Mouse (Mus musculus) neural tube, embryonic 11.5 days (tissue): ENCODE data around the gene Gm7534. TPM values are rescaled to one million over a fixed set of nuclear protein-coding genes. Genes with fewer than 3 reads are reported as not detected.
"Not testable (repeated sequence)": the region's sequence is repeated elsewhere in the genome, so short reads cannot be mapped to it uniquely, and the experiment has no call there.

Experiments
- ATAC-seq: fragments of 200-750 bp; cut with Nextera tagmentation; 2 replicates; pipeline ENCODE4 v1.8.0; 2017; ENCODE audit warnings: moderate number of reproducible peaks, mild to moderate bottlenecking, moderate TSS enrichment, moderate library complexity; ENCODE audit not compliant: insufficient read depth, low FRiP score, low TSS enrichment
- DNase-seq: peaks from one replicate; pipeline ENCODE4 v3.0.0-alpha.2; 2015; ENCODE audit warnings: low spot score
- H3K27ac ChIP-seq: fragments of 300-500 bp; sonication (generic); 2 replicates; pipeline ENCODE4 v1.5.1; 2014; ENCODE audit warnings: low read depth, mild to moderate bottlenecking, low read length
- H3K27me3 ChIP-seq: fragments of 300-500 bp; sonication (generic); 2 replicates; pipeline ENCODE4 v1.6.1; 2014; ENCODE audit warnings: mild to moderate bottlenecking, low read length, mixed read lengths; ENCODE audit not compliant: control insufficient read depth, insufficient read depth
- H3K36me3 ChIP-seq: fragments of 300-500 bp; sonication (generic); 2 replicates; pipeline ENCODE4 v1.6.1; 2014; ENCODE audit warnings: mild to moderate bottlenecking, low read length, moderate library complexity, mixed read lengths; ENCODE audit not compliant: control insufficient read depth, insufficient read depth
- H3K4me1 ChIP-seq: fragments of 300-500 bp; sonication (generic); 2 replicates; pipeline ENCODE4 v1.6.1; 2014; ENCODE audit warnings: low read length, mixed read lengths; ENCODE audit not compliant: control insufficient read depth, insufficient read depth
- H3K4me2 ChIP-seq: fragments of 300-500 bp; sonication (generic); 2 replicates; pipeline ENCODE4 v1.6.1; 2014; ENCODE audit warnings: low read depth, mild to moderate bottlenecking, moderate library complexity
- H3K4me3 ChIP-seq: fragments of 300-500 bp; sonication (generic); 2 replicates; pipeline ENCODE4 v1.5.1; 2014; ENCODE audit warnings: low read depth, low read length
- H3K9ac ChIP-seq: fragments of 300-500 bp; sonication (generic); 2 replicates; pipeline ENCODE4 v1.6.1; 2014; ENCODE audit warnings: mild to moderate bottlenecking, low read length
- H3K9me3 ChIP-seq: fragments of 300-500 bp; sonication (generic); 2 replicates; pipeline ENCODE4 v1.6.1; 2016; ENCODE audit warnings: low read length; ENCODE audit not compliant: control insufficient read depth
- WGBS: fragments of 180-500 bp; shearing (Covaris S2); extraction: QIAGEN DNeasy Blood & Tissue Kit; methylation state at CpG from one replicate; pipeline ENCODE4 v1.1.7; 2014; 5-methylcytosine and 5-hydroxymethylcytosine counted together
- polyA plus RNA-seq: library from polyadenylated mRNA; unstranded; fragments of >200 nt; fragmentation: Nextera tagmentation; extraction: Ambion mirVana; gene quantifications from 2 replicates; pipeline ENCODE4 v1.2.1, GENCODE M21; 2014

The Gm7534 gene
- polyA plus RNA-seq, 1 experiment from 2014 or later, result not detected

DNA sequence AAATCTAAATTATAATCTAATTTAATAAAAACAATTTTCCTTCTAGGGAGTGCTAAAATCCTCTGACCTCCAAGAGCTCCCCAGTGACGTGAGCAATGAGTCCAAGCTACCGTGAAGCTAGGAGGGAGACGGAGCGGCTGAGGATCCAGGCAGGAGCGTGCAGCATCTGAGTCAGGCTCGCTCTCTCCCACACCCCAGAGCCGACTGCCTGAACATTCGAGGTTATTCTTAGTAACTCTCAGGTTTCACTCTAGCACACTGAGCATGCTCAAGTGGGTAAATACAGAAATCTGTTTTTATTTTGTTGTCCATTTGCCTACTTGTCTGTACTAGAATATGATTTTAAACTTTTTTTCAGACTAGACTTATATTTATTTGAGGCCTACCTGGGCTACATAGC is 46.1 kb downstream of the Gm7534 start:
- H3K36me3 ChIP-seq, result peaks cover 2% of the 10 kb centered on the region; the same call in 1 of the 2 replicates
- 81% methylated on average over 8 of the region's 8 CpGs for WGBS
- H3K27ac ChIP-seq, result no peak overlapping the region
- H3K9me3 ChIP-seq, result no peaks in the 10 kb centered on the region
- no peak for ATAC-seq
- no peaks in the 10 kb centered on the region for H3K27me3 ChIP-seq
- no peak overlapping the region for H3K4me2 ChIP-seq
- no peak overlapping the region for H3K4me3 ChIP-seq
- DNase-seq, result no peak
- H3K4me1 ChIP-seq, result no peaks in the 10 kb centered on the region
- no peak overlapping the region for H3K9ac ChIP-seq

DNA sequence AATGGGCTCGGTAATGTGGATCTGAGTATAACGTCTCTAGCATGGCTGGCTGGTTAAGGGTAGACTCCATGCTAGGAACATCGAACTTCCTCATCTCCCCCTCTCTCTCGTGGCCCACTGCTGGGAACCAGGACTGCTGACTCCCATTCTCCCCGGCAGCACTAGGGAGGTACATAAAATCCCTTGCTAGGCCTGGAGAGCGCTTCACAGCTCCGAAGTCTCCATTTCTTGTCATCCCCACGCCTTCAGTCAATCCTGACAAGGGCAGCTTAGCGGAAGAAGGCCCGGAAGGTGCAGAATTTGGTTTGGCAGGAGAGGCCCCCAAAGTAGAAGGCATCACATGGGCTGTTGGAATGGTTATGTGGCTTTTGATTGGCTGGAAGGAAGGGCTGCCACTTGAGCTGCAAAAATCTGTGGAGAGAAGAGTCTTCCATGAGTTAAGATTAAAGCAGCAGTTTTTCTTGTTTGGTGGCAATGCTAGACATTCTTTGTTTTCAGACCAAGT is 46.8 kb downstream of the Gm7534 start:
- no peaks in the 10 kb centered on the region for H3K27me3 ChIP-seq
- 94% methylated on average over 10 of the region's 10 CpGs for WGBS

DNA sequence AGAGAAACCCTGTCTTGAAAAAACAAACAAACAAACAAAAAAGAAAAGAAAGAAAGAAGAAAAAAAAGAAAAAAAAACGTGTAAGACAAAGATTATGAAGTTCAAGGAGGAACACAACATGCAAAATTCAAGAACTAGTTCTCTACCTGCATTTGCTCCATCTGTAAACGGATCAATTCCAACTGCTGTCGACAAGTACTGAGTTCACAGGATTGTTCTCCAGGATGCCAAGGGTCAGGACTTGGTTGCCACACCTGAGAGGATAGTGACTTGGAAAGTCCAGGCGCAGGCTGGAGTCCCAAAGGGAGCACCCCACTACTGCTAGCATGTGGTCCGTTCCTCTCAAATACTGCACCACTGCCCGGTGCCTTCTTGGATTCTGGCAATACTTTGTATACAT is 47.3 kb downstream of the Gm7534 start:
- H3K9me3 ChIP-seq, result no peaks in the 10 kb centered on the region
- 89% methylated on average over 6 of the region's 6 CpGs for WGBS
- H3K4me3 ChIP-seq, result no peak overlapping the region
- H3K4me2 ChIP-seq, result no peak overlapping the region
- H3K27me3 ChIP-seq, result no peaks in the 10 kb centered on the region
- no peak overlapping the region for H3K27ac ChIP-seq
- no peaks in the 10 kb centered on the region for H3K4me1 ChIP-seq
- ATAC-seq, result no peak
- no peak for DNase-seq
- H3K9ac ChIP-seq, result no peak overlapping the region
- H3K36me3 ChIP-seq, result peaks cover 2% of the 10 kb centered on the region; the same call in 1 of the 2 replicates

More for the DNA sequence above, 46.8 kb downstream of the Gm7534 start:
- no peaks in the 10 kb centered on the region for H3K4me1 ChIP-seq
- H3K4me3 ChIP-seq, result no peak overlapping the region
- no peak overlapping the region for H3K27ac ChIP-seq
- H3K9me3 ChIP-seq, result no peaks in the 10 kb centered on the region
- DNase-seq (no peak), ATAC-seq (no peak)
- H3K9ac ChIP-seq, result no peak overlapping the region
- no peak overlapping the region for H3K4me2 ChIP-seq
- peaks cover 2% of the 10 kb centered on the region; the same call in 1 of the 2 replicates for H3K36me3 ChIP-seq

DNA sequence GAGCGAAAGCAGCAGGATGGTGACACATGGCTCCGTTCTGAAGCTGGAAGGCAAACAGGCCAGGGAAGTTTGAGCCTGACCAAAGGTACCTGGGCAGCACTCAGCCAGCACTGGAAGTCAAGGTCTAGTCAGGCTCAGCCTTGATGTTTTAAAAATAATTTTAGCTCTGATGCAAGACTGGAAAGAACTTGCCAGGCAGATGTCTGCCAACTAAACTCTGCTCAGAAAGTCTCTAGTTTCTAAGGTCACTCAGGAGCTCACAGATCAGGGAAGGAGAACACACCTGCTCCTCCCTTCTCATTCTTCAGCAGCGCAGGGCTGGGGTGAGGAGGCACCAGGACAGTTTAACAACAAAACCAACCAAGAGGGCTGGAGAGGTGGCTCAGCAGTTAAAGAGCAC is 48.5 kb downstream of the Gm7534 start:
- peaks cover 2% of the 10 kb centered on the region; the same call in 1 of the 2 replicates for H3K36me3 ChIP-seq
- WGBS, result 96% methylated on average over 3 of the region's 3 CpGs
- no peak for ATAC-seq

DNA sequence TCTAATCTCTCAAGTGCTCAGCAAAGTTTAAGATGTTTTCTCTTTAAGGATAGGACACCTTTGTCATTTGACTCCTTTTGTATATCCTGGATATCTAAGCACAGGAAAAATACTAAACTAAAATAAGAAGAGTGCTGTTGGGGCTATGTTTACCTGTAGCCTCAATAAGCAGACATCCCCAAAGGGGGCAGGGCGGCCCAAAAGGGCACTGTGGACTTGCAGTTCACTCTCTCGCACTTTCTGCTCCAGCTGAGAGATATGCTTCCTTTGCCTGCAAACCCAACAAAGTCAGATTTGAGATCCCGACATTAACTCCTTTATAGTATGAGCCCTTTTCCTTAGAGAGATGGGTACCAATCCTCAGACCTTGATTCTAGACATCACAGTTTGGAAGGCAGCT is 49.1 kb downstream of the Gm7534 start:
- no peak overlapping the region for H3K4me3 ChIP-seq
- ATAC-seq (no peak), DNase-seq (no peak)
- H3K4me1 ChIP-seq, result no peaks in the 10 kb centered on the region
- 95% methylated on average over 3 of the region's 3 CpGs for WGBS
- H3K27me3 ChIP-seq, result no peaks in the 10 kb centered on the region
- H3K4me2 ChIP-seq, result no peak overlapping the region
- H3K9ac ChIP-seq, result no peak overlapping the region
- H3K27ac ChIP-seq, result no peak overlapping the region
- H3K36me3 ChIP-seq, result peaks cover 2% of the 10 kb centered on the region; the same call in 1 of the 2 replicates
- H3K9me3 ChIP-seq, result no peaks in the 10 kb centered on the region

More for the DNA sequence above, 48.5 kb downstream of the Gm7534 start:
- no peaks in the 10 kb centered on the region for H3K27me3 ChIP-seq
- H3K4me1 ChIP-seq, result no peaks in the 10 kb centered on the region
- no peak overlapping the region for H3K4me2 ChIP-seq
- DNase-seq, result no peak
- no peak overlapping the region for H3K4me3 ChIP-seq
- H3K27ac ChIP-seq, result no peak overlapping the region
- H3K9me3 ChIP-seq, result no peaks in the 10 kb centered on the region
- no peak overlapping the region for H3K9ac ChIP-seq

DNA sequence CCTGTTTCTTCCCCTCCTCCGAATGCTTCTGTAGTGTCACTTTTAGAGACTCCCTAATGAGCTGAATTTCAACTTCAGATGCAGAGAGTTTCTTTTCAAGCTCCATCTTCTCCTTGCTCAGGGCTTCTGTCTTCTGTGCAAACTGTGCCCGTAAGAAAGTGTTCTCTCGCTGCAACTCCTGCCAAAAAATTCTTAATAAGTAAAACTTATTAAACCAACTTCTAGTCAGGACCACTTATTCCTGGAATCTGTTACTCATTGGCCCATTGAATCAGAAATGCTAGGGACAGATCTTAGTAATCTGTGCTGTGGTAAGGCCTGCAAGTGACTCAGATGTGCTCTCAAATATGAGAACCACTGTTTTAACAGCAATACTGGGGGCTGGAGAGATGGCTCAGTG is 50.7 kb downstream of the Gm7534 start:
- no peak for ATAC-seq
- DNase-seq, result no peak
- H3K4me2 ChIP-seq, result no peak overlapping the region
- H3K9ac ChIP-seq, result no peak overlapping the region
- H3K9me3 ChIP-seq, result no peaks in the 10 kb centered on the region
- H3K4me1 ChIP-seq, result no peaks in the 10 kb centered on the region
- no peak overlapping the region for H3K27ac ChIP-seq
- no peaks in the 10 kb centered on the region for H3K27me3 ChIP-seq
- WGBS, result 88% methylated on average over 3 of the region's 3 CpGs
- H3K36me3 ChIP-seq, result peaks cover 6% of the 10 kb centered on the region; the same call in 1 of the 2 replicates
- H3K4me3 ChIP-seq, result no peak overlapping the region

DNA sequence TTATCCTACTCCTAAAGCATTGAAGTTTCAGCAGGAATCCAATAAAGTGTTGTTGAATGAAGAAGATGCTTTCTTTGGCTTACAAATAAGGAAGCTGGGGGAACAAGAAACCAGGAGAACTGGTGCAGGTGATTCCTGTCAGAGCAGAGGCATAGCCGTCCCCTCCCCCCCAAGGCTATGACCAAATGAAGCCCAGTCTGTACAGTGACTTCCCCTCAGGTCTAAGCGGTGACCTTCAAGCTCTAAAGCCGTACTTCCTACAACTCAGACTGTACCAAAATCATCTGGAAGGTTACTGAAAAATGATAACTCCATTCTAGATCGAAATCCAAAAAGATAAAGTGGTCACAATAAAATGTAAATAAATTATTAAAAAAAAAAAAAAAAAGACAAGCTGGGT is 53.4 kb downstream of the Gm7534 start:
- H3K27me3 ChIP-seq, result no peaks in the 10 kb centered on the region
- no peak overlapping the region for H3K4me2 ChIP-seq
- WGBS, result 95% methylated on average over 4 of the region's 4 CpGs
- no peak overlapping the region for H3K27ac ChIP-seq
- no peak for DNase-seq
- no peaks in the 10 kb centered on the region for H3K9me3 ChIP-seq
- H3K4me3 ChIP-seq, result no peak overlapping the region
- no peaks in the 10 kb centered on the region for H3K4me1 ChIP-seq
- peaks cover 6% of the 10 kb centered on the region; the same call in 1 of the 2 replicates for H3K36me3 ChIP-seq
- no peak for ATAC-seq
- no peak overlapping the region for H3K9ac ChIP-seq

DNA sequence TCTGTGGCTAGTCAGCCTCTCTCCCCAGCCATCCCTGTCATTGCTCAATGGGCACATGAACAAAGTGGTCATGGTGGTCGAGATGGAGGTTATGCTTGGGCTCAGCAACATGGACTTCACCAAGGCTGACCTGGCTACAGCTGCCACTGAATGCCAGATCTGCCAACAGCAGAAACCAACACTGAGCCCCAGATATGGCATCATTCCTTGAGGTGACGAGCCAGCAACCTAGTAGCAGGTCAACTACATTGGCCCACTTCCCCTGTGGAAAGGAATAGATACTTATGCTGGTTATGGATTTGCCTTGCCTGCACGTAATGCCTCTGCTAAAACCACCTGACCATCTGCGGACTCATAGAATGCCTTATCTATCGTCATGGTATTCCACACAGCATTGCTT is 58.5 kb downstream of the Gm7534 start:
- H3K9me3 ChIP-seq, H3K27me3 ChIP-seq, ATAC-seq, H3K4me3 ChIP-seq, H3K27ac ChIP-seq, DNase-seq, H3K9ac ChIP-seq, H3K36me3 ChIP-seq, H3K4me1 ChIP-seq, H3K4me2 ChIP-seq: not testable (repeated sequence)
- WGBS, result 96% methylated on average over 5 of the region's 5 CpGs
